Mouse (Mus musculus): ENCODE measurements around the gene Eddm3b.

- no peak for TF ChIP-seq POLR2A (IDR thresholded peaks at IDR 0.05; ENCODE audit: borderline replicate concordance, control insufficient read depth, low read depth, low read length)
- TF ChIP-seq CTCF (IDR thresholded peaks at IDR 0.05; ENCODE audit: control insufficient read depth, insufficient read depth, low read length) = no peak
Observed at GRCm38 (mm10) chr14:51085911-51086310, 28.3 kb upstream of the Eddm3b start.

Data from bone marrow, adult 2 months (tissue).